Mouse (Mus musculus) brain, embryonic 18.5 days (tissue): ENCODE results near the gene Gabra2.

Experiments used
- DNase-seq: peaks from one replicate; pipeline ENCODE4 v3.0.0-alpha.2; 2012; ENCODE audit warnings: low read depth, low spot score

The Gabra2 gene

GRCm38 (mm10) chr5:71095725-71096607 lies at the start of gene Gabra2:
TSS of gene Gabra2 (minus strand) at chr5:71095849.
- peak; percentile 70 for DNase-seq

- DNase-seq = no peak
These were observed 41.0 kb upstream of the Gabra2 start for GRCm38 (mm10) chr5:71136691-71137090.

- DNase-seq = no peak
These were observed 40.2 kb upstream of the Gabra2 start for GRCm38 (mm10) chr5:71135840-71136239.

GRCm38 (mm10) chr5:71127721-71128120 lies 32.1 kb upstream of the Gabra2 start:
- no peak for DNase-seq

- DNase-seq = no peak
These were observed 19.6 kb upstream of the Gabra2 start for GRCm38 (mm10) chr5:71115216-71115615.

GRCm38 (mm10) chr5:71095180-71095579 lies 469 bp downstream of the Gabra2 start:
- DNase-seq = no peak

- no peak for DNase-seq
These were observed 873 bp downstream of the Gabra2 start for GRCm38 (mm10) chr5:71094776-71095175.

GRCm38 (mm10) chr5:71093807-71094206 lies 1.8 kb downstream of the Gabra2 start:
- no peak for DNase-seq

- DNase-seq = no peak
These were observed 3.2 kb downstream of the Gabra2 start for GRCm38 (mm10) chr5:71092475-71092874.

- no peak for DNase-seq
These were observed 3.7 kb downstream of the Gabra2 start for GRCm38 (mm10) chr5:71091926-71092325.

GRCm38 (mm10) chr5:71078861-71079260 lies 16.8 kb downstream of the Gabra2 start:
- no peak for DNase-seq

GRCm38 (mm10) chr5:71061696-71062095 lies 34.0 kb downstream of the Gabra2 start:
- no peak for DNase-seq

- peak; percentile 24 for DNase-seq
These were observed 37.6 kb downstream of the Gabra2 start for GRCm38 (mm10) chr5:71058047-71058446.

- DNase-seq = no peak
These were observed 58.3 kb downstream of the Gabra2 start for GRCm38 (mm10) chr5:71037352-71037751.

- DNase-seq = no peak
These were observed 69.7 kb downstream of the Gabra2 start for GRCm38 (mm10) chr5:71025956-71026355.

- no peak for DNase-seq
These were observed 83.9 kb downstream of the Gabra2 start for GRCm38 (mm10) chr5:71011751-71012150.

- DNase-seq = peak; percentile 50
These were observed 84.4 kb downstream of the Gabra2 start for GRCm38 (mm10) chr5:71011271-71011670.

GRCm38 (mm10) chr5:71010797-71011196 lies 84.9 kb downstream of the Gabra2 start:
- no peak for DNase-seq

GRCm38 (mm10) chr5:70995617-70996325 lies 99.9 kb downstream of the Gabra2 start:
- DNase-seq = peak; percentile 71

GRCm38 (mm10) chr5:70993281-70993680 lies 102.4 kb downstream of the Gabra2 start:
- no peak for DNase-seq

GRCm38 (mm10) chr5:70990891-70991290 lies 104.8 kb downstream of the Gabra2 start:
- DNase-seq = no peak
